Mouse (Mus musculus) limb, embryonic 14.5 days (tissue): Measurements from ENCODE around the gene Dffb. TPM values are rescaled to one million over a fixed set of nuclear protein-coding genes. Genes with fewer than 3 reads are reported as not detected.

Experiments used
- ATAC-seq: fragments of 200-750 bp; cut with Nextera tagmentation; 2 replicates; pipeline ENCODE4 v1.8.0; 2017; ENCODE audit warnings: low read depth, moderate number of reproducible peaks, moderate TSS enrichment; ENCODE audit not compliant: low FRiP score
- DNase-seq: peaks from one replicate; pipeline ENCODE4 v3.0.0-alpha.2; 2015; ENCODE audit warnings: low spot score
- H3K27ac ChIP-seq: fragments of 300-500 bp; sonication (generic); replicated peaks from 2 replicates; pipeline ENCODE4 v1.5.1; 2014; ENCODE audit warnings: low read depth, mild to moderate bottlenecking, low read length, moderate library complexity, mixed read lengths
- H3K27me3 ChIP-seq: fragments of 300-500 bp; sonication (generic); 2 replicates; pipeline ENCODE4 v1.6.1; 2014; ENCODE audit warnings: low read length, mixed read lengths; ENCODE audit not compliant: control insufficient read depth, insufficient read depth
- H3K36me3 ChIP-seq: fragments of 300-500 bp; sonication (generic); 2 replicates; pipeline ENCODE4 v1.6.1; 2014; ENCODE audit warnings: mild to moderate bottlenecking, low read length, moderate library complexity, mixed read lengths; ENCODE audit not compliant: control insufficient read depth, insufficient read depth
- H3K4me1 ChIP-seq: fragments of 300-500 bp; sonication (generic); 2 replicates; pipeline ENCODE4 v1.6.1; 2014; ENCODE audit warnings: antibody characterized with exemption, low read length, mixed read lengths; ENCODE audit not compliant: control insufficient read depth, insufficient read depth
- H3K4me2 ChIP-seq: fragments of 300-500 bp; sonication (generic); replicated peaks from 2 replicates; pipeline ENCODE4 v1.6.1; 2014; ENCODE audit warnings: low read depth, mild to moderate bottlenecking, low read length, moderate library complexity; ENCODE audit not compliant: severe bottlenecking
- H3K4me3 ChIP-seq: fragments of 300-500 bp; sonication (generic); replicated peaks from 2 replicates; pipeline ENCODE4 v1.5.1; 2014; ENCODE audit warnings: low read length
- H3K9ac ChIP-seq: fragments of 300-500 bp; sonication (generic); 2 replicates; pipeline ENCODE4 v1.6.1; 2014; ENCODE audit warnings: mild to moderate bottlenecking, low read depth, low read length, moderate library complexity; ENCODE audit not compliant: severe bottlenecking
- H3K9me3 ChIP-seq: fragments of 300-500 bp; sonication (generic); 2 replicates; pipeline ENCODE4 v1.6.1; 2016; ENCODE audit warnings: low read length; ENCODE audit not compliant: control insufficient read depth
- POLR2A ChIP-seq: fragments of 200-500 bp; IDR thresholded peaks from 2 replicates; pipeline ENCODE4 v1.8.0; 2012; ENCODE audit warnings: inconsistent platforms, mild to moderate bottlenecking, moderate library complexity, borderline replicate concordance; ENCODE audit not compliant: insufficient read depth, insufficient read length; ENCODE audit errors: extremely low read depth
- WGBS: fragments of 180-500 bp; shearing (Covaris S2); extraction: QIAGEN DNeasy Blood & Tissue Kit; methylation state at CpG from one replicate; pipeline ENCODE4 v1.1.7; 2014; 5-methylcytosine and 5-hydroxymethylcytosine counted together
- polyA plus RNA-seq, 2 experiments: library from polyadenylated mRNA; depleted of rRNA in 1 of 2; stranded (reverse) in 1 of 2; unstranded in 1 of 2; fragments of >200 nt; fragmentation: Nextera tagmentation in 1 of 2; extraction: Ambion mirVana in 1 of 2; gene quantifications; 2 replicates each; pipeline versions ENCODE4 v1.2.1 to v1.2.3; 2012 to 2014

The Dffb gene
- polyA plus RNA-seq, 2 experiments, result 10.5 to 28.8 TPM

- no peaks in the 10 kb centered on the region for H3K9me3 ChIP-seq
- no peak overlapping the region for H3K4me3 ChIP-seq
- DNase-seq (no peak), ATAC-seq (no peak)
- H3K4me2 ChIP-seq, result no peak overlapping the region
- H3K27ac ChIP-seq, result no peak overlapping the region
- no peak overlapping the region for H3K9ac ChIP-seq
- H3K36me3 ChIP-seq, result peaks cover 49% of the 10 kb centered on the region
- no peaks in the 10 kb centered on the region for H3K27me3 ChIP-seq
- no peak for TF ChIP-seq POLR2A
- H3K4me1 ChIP-seq, result peaks cover 8% of the 10 kb centered on the region
- 90% methylated on average over 10 of the region's 10 CpGs for WGBS
Observed at GRCm38 (mm10) chr4:153979243-153979642, 4.3 kb upstream of the Dffb start.

DNA sequence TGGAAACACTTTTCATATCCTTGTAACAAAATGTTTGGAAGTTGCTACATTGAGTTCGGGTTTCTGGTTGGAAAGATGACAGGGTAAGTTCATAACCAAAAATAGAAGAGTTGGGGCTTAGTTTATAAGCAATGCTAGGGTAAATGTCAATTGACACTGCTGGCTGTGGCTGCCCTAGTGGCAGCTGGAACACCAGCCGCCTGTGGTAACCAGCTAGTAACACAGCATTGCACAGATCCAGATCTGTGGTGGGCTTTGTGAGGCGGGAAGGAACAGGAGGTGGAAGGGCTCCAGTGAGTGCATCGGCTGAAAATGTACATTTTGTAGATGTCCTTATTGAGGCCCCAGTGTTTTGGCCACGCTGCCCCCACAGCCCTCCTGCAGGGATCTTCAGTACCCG is 842 bp upstream of the Dffb start:
- Histone ChIP-seq H3K9ac (peak overlapping the region; percentile 84), H3K4me3 (peak overlapping the region; percentile 97), H3K4me1 (peaks cover 8% of the 10 kb centered on the region), H3K27ac (no peak overlapping the region), H3K9me3 (no peaks in the 10 kb centered on the region), H3K36me3 (peaks cover 29% of the 10 kb centered on the region), H3K4me2 (peak overlapping the region; percentile 90), H3K27me3 (no peaks in the 10 kb centered on the region)
- 36% methylated on average over 6 of the region's 6 CpGs for WGBS
- no peak for TF ChIP-seq POLR2A
- DNase-seq (no peak), ATAC-seq (no peak)

- DNase-seq (no peak), ATAC-seq (peak; percentile 60)
- Histone ChIP-seq H3K27me3 (no peaks in the 10 kb centered on the region), H3K36me3 (peaks cover 27% of the 10 kb centered on the region), H3K27ac (peak overlapping the region; percentile 55), H3K4me2 (peak overlapping the region; percentile 90), H3K9ac (peak overlapping the region; percentile 84), H3K9me3 (no peaks in the 10 kb centered on the region), H3K4me1 (peaks cover 8% of the 10 kb centered on the region), H3K4me3 (peak overlapping the region; percentile 97)
- 1% methylated on average over 32 of the region's 33 CpGs for WGBS
- TF ChIP-seq POLR2A, result no peak
Observed at GRCm38 (mm10) chr4:153975292-153975662, 351 bp upstream of the Dffb start.

- H3K27ac ChIP-seq, result no peak overlapping the region
- DNase-seq (no peak), ATAC-seq (no peak)
- no peaks in the 10 kb centered on the region for H3K9me3 ChIP-seq
- no peak overlapping the region for H3K4me3 ChIP-seq
- no peak overlapping the region for H3K9ac ChIP-seq
- 72% methylated on average over 2 of the region's 2 CpGs for WGBS
- H3K4me2 ChIP-seq, result no peak overlapping the region
- peaks cover 55% of the 10 kb centered on the region for H3K36me3 ChIP-seq
- no peak for TF ChIP-seq POLR2A
- no peaks in the 10 kb centered on the region for H3K27me3 ChIP-seq
- no peaks in the 10 kb centered on the region for H3K4me1 ChIP-seq
Observed at GRCm38 (mm10) chr4:153968063-153968462, 6.9 kb downstream of the Dffb start.

DNA sequence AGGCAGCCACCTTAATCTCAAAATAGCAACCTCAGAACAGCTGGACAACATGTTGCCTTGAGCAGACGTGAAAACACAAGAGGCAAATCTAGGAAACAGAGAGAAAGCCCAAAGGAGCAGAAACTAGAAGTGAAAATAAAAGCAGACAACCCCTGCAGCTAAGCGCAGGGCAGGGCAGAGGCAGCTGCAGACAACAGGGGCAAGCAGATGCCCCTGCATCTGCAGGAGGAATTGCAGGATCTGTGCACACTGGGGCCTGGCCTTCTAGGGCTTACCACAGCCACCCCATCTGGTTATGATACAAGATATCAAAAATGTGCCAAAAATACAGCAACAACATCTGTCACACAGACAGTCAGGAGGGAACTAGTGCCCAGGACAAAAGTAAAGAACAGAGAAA is 7.4 kb downstream of the Dffb start:
- no peak overlapping the region for H3K4me2 ChIP-seq
- no peak overlapping the region for H3K9ac ChIP-seq
- H3K9me3 ChIP-seq, result no peaks in the 10 kb centered on the region
- no peak for TF ChIP-seq POLR2A
- DNase-seq, result no peak
- no peaks in the 10 kb centered on the region for H3K27me3 ChIP-seq
- no peaks in the 10 kb centered on the region for H3K4me1 ChIP-seq
- H3K4me3 ChIP-seq, result no peak overlapping the region
- WGBS, result 71% methylated on average over 2 of the region's 2 CpGs
- H3K36me3 ChIP-seq, result peaks cover 60% of the 10 kb centered on the region
- no peak for ATAC-seq
- H3K27ac ChIP-seq, result no peak overlapping the region

- H3K27ac ChIP-seq, result no peak overlapping the region
- WGBS, result 86% methylated on average over 5 of the region's 5 CpGs
- no peak overlapping the region for H3K9ac ChIP-seq
- no peak overlapping the region for H3K4me3 ChIP-seq
- no peaks in the 10 kb centered on the region for H3K9me3 ChIP-seq
- no peak for TF ChIP-seq POLR2A
- ATAC-seq (no peak), DNase-seq (no peak)
- H3K27me3 ChIP-seq, result no peaks in the 10 kb centered on the region
- no peak overlapping the region for H3K4me2 ChIP-seq
- peaks cover 66% of the 10 kb centered on the region for H3K36me3 ChIP-seq
- no peaks in the 10 kb centered on the region for H3K4me1 ChIP-seq
Observed at GRCm38 (mm10) chr4:153966651-153967050, 8.3 kb downstream of the Dffb start.
